Mouse (Mus musculus): Measurements from ENCODE around the gene Got1.

Gene Got1

GRCm38 (mm10) chr19:43524187-43525103 is at the start of gene Got1:
Gene Got1 (minus strand): TSS chr19:43524605.
- in situ Hi-C loops (cut with MboI, MseI), result loop anchor here (10.0 to 25.0 kb wide), 2 partner anchors 1038 to 1630 kb away; partner anchors contain the start of genes Gm20538 (in 1 of the 2), Hif1an (in 1 of the 2), Ndufb8 (in 1 of the 2) and Rrp12 (in 1 of the 2)

- in situ Hi-C loops (cut with MboI, MseI), result no loop called here
Measured at GRCm38 (mm10) chr19:43570831-43571790, 46.7 kb upstream of the Got1 start.

- in situ Hi-C loops (cut with MboI, MseI), result loop anchor here in 1 of 2 experiments (5.0 kb wide), 1 partner anchor 37 kb away; no protein-coding TSS in a partner anchor
Measured at GRCm38 (mm10) chr19:43569133-43569532, 44.7 kb upstream of the Got1 start.

GRCm38 (mm10) chr19:43568298-43568697 is 43.9 kb upstream of the Got1 start:
- in situ Hi-C loops (cut with MboI, MseI), result loop anchor here in 1 of 2 experiments (5.0 kb wide), 1 partner anchor 36 kb away; no protein-coding TSS in a partner anchor

GRCm38 (mm10) chr19:43563166-43563565 is 38.8 kb upstream of the Got1 start:
- in situ Hi-C loops (cut with MboI, MseI), result no loop called here

- in situ Hi-C loops (cut with MboI, MseI), result no loop called here
Measured at GRCm38 (mm10) chr19:43561841-43562240, 37.4 kb upstream of the Got1 start.

- in situ Hi-C loops (cut with MboI, MseI), result no loop called here
Measured at GRCm38 (mm10) chr19:43560244-43560643, 35.8 kb upstream of the Got1 start.

- in situ Hi-C loops (cut with MboI, MseI), result no loop called here
Measured at GRCm38 (mm10) chr19:43551493-43551890, 27.1 kb upstream of the Got1 start.

GRCm38 (mm10) chr19:43550706-43551492 is 26.5 kb upstream of the Got1 start:
- in situ Hi-C loops (cut with MboI, MseI), result no loop called here

GRCm38 (mm10) chr19:43548060-43548459 is 23.7 kb upstream of the Got1 start:
- in situ Hi-C loops (cut with MboI, MseI), result loop anchor here (5.0 to 10.0 kb wide), 2 partner anchors 79 to 107 kb away; no protein-coding TSS in a partner anchor

- in situ Hi-C loops (cut with MboI, MseI), result loop anchor here (5.0 to 10.0 kb wide), 2 partner anchors 81 to 108 kb away; no protein-coding TSS in a partner anchor
Measured at GRCm38 (mm10) chr19:43546337-43547117, 22.1 kb upstream of the Got1 start.

- in situ Hi-C loops (cut with MboI, MseI), result no loop called here
Measured at GRCm38 (mm10) chr19:43535372-43535771, 11.0 kb upstream of the Got1 start.

- in situ Hi-C loops (cut with MboI, MseI), result loop anchor here in 1 of 2 experiments (5.0 kb wide), 1 partner anchor 36 kb away; no protein-coding TSS in a partner anchor
Measured at GRCm38 (mm10) chr19:43530921-43531320, 6.5 kb upstream of the Got1 start.

GRCm38 (mm10) chr19:43530197-43530770 is 5.9 kb upstream of the Got1 start:
- in situ Hi-C loops (cut with MboI, MseI), result loop anchor here in 1 of 2 experiments (5.0 kb wide), 1 partner anchor 37 kb away; no protein-coding TSS in a partner anchor

GRCm38 (mm10) chr19:43528056-43528587 is 3.7 kb upstream of the Got1 start:
- in situ Hi-C loops (cut with MboI, MseI), result loop anchor here in 1 of 2 experiments (10.0 kb wide), 1 partner anchor 1633 kb away; the partner anchor contains the start of gene Rrp12

- in situ Hi-C loops (cut with MboI, MseI), result loop anchor here in 1 of 2 experiments (10.0 kb wide), 1 partner anchor 1632 kb away; the partner anchor contains the start of gene Rrp12
Measured at GRCm38 (mm10) chr19:43527131-43527530, 2.7 kb upstream of the Got1 start.

- in situ Hi-C loops (cut with MboI, MseI), result loop anchor here in 1 of 2 experiments (10.0 kb wide), 1 partner anchor 1631 kb away; the partner anchor contains the start of gene Rrp12
Measured at GRCm38 (mm10) chr19:43526025-43526424, 1.6 kb upstream of the Got1 start.

- in situ Hi-C loops (cut with MboI, MseI), result loop anchor here in 1 of 2 experiments (10.0 kb wide), 1 partner anchor 1631 kb away; the partner anchor contains the start of gene Rrp12
Measured at GRCm38 (mm10) chr19:43525566-43525965, 1.2 kb upstream of the Got1 start.
